Mouse (Mus musculus): ENCODE results near the gene Mei4. TPM values are rescaled to one million over a fixed set of nuclear protein-coding genes. Genes with fewer than 3 reads are reported as not detected.

Mei4 gene
- total RNA-seq, 2 experiments from 2014 or later: not detected

DNA sequence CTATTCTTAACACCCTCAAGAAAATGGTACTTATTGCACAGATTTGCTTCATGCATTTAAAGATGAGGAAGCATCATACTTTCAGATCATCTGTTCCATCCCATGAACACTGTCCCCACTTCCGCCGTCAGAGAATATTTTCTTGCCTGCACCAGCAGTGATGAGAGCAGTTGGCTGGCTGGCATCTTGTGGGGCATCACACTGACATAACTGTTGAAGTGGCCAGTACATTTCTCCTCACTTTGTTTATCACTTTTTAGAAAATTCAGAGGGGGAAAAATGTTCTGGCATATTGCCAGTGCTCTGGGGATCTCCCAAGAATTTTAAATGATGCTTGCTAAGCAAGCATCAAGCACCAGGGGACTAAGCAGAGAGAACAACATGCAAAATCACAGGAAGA is 251.4 kb downstream of the Mei4 start:
- DNase-seq (ENCODE audit: low spot score): no peak
- intact Hi-C loops (cut with DNase I): no loop called here

DNA sequence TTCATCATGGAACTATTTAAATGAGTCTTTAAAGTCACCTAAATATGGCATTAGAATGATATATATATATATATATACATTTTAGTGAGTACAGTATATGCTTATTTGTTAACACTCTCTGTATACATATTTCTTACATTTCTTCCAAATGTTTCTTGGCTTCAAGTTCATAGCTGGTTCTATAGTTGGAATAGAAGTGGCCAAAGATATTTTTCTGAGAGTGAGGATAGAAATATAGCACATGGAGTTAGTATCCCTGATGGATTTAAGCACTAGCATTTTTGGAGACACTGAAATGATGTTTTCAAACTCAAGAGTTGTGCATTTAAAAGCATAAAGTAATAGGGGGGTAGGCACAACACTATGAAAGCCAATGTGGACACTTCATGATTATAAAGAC is 272.6 kb downstream of the Mei4 start:
- DNase-seq (ENCODE audit: low spot score): no peak
- intact Hi-C loops (cut with DNase I): no loop called here

DNA sequence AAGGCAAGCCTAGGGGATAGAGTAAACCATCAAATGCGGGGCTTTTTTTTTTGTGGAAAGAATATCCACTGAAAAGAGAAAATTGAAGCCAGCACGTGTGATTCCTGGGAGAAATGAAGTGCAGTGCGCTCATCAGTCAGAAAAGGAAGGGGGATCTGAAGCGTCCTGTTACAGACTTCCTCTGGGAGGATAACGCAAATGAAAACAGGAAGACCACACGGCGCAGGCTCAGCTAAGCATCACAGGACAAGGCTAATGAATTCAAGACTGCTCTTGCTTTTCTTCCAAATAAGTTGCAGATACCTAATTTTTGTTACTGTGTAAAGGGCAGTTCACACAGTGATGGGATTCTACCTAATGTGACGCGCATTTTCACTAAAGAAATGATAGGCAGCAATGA is 296.7 kb downstream of the Mei4 start:
- no peak for DNase-seq (ENCODE audit: low spot score)
- intact Hi-C loops (cut with DNase I): no loop called here

DNA sequence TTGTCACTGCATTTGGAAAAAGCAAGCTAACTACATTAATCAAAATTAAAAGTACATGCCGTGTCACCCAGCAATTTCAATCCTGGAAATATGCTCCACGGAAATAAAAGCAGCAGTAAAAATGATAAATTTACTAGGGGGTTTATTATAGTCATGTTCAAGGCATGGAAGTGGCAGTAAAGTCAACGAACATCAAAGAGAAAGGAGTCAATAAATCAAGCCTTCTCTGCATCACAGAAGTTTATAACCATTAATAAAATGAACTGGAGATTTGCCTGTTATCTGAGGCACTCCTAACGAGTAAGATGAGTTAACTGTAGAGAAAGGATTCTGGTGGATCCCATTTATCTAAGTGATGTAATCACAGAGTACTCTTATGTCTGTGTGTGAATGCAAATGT is 298.9 kb downstream of the Mei4 start:
- intact Hi-C loops (cut with DNase I): no loop called here
- no peak for DNase-seq (ENCODE audit: low spot score)

DNA sequence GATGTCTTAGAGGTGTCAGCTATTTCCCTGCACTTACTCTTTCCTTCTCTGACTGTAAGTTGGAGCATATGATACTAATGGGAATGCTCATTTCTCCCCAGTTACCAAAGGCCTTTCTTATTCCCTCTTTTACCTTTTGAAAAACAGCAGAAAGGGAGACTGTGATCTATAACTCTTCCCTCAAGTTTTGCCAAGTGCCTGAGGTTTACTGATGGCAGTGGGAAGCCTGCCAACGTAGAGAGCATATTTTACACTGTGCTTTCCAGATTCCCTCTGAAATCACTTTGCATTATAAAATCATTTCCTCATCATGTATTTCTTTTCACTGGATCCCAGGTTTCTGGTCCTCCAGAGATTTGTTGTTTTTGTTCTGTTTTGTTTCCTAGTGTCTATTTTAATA is 354.5 kb downstream of the Mei4 start:
- DNase-seq (ENCODE audit: low spot score): no peak
- intact Hi-C loops (cut with DNase I): no loop called here

DNA sequence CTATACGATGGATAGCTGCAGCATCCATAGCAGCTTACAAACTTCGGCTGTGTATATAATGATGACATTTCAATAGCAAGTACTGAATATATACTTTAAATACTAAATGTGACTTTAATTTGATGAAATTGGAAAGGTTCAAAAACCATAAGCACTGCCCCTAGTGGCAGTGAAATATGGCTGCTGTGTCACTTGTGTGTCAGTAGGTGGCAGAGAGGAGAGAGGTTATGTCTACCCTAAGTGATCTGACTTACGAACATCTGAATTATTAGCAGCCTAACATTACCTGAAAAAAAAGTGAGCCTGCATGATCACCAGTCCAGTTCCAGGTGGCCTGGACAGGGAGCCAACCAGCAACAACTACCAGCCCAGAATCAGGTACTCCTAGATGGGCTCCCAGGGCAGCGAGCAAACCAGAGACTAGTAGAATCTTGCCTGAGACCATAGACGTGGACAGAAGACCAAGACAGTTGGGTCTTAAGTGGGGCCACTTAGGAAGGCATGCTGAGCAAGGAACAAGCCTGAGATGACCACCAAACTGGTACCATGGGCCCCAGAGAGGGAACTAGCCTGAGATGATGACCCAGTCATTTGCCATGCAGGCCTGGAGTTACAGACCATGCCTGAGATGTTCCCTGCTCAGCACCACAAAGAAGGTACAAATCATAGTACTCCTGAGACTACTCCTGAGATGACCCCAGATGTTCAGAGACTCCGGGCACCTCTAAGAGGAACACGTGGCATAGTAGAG is 384.4 kb downstream of the Mei4 start:
- intact Hi-C loops (cut with DNase I): loop anchor here (1.0 kb wide), 1 partner anchor 396 kb away; no protein-coding TSS in a partner anchor
- no peak for DNase-seq (ENCODE audit: low spot score)

Other genes starting within 250 kb of the Mei4 start
- under 1 TPM; 0.10 to 0.14 TPM for gene Htr1b, start 229.8 kb upstream of the Mei4 start, total RNA-seq (2021)

All from heart, postnatal 25 days (tissue).